Mouse (Mus musculus): ENCODE measurements around the gene Cage1.

GRCm38 (mm10) chr13:38081161-38081560, 44.3 kb upstream of the Cage1 start:
- TF ChIP-seq GATA1 (IDR thresholded peaks at IDR 0.05; ENCODE audit: borderline replicate concordance, low read length) (no peak), FLI1 (IDR thresholded peaks at IDR 0.05; ENCODE audit: low read length) (no peak)
